Mouse (Mus musculus) ES-E14 (cell line): ENCODE measurements around the gene Cdc42bpg.

Source experiments
- CHD2 ChIP-seq: IDR thresholded peaks from 2 replicates; pipeline ENCODE4 v1.6.1; 2014; ENCODE audit warnings: mild to moderate bottlenecking, low read depth, low read length, inconsistent platforms
- HCFC1 ChIP-seq: IDR thresholded peaks from 2 replicates; pipeline ENCODE4 v1.6.1; 2012; ENCODE audit warnings: low read length, inconsistent platforms, borderline replicate concordance; ENCODE audit not compliant: insufficient read depth
- MAFK ChIP-seq: IDR thresholded peaks from 2 replicates; pipeline ENCODE4 v1.6.1; 2014; ENCODE audit warnings: mild to moderate bottlenecking, low read depth, low read length, inconsistent platforms; ENCODE audit not compliant: insufficient read depth

DNA sequence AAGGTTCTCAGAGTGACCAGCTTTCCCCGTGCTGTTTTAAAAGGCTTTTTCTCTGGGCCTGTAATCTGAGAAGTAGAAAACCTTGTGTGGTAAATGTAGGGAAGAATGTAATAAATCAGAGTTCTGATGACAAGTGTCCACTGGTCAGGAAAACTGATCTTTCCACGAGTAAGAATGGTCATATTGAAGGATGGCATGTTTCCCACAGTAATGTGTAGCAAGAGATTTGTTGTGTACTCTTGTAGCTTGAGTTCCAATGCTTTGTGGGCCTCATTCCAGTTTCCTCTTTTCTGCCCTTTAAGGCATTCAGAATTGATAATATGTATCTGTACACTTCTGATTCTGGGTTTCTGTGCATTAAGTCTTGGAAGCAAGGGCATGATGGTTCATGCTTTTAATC, 58.6 kb downstream of the Cdc42bpg start:
- TF ChIP-seq CHD2 (no peak), HCFC1 (no peak), MAFK (no peak)
